Mouse (Mus musculus): ENCODE measurements around the gene Zfp354b. TPM values are rescaled to one million over a fixed set of nuclear protein-coding genes. Genes with fewer than 3 reads are reported as not detected.

Zfp354b gene
- polyA plus RNA-seq, 1 experiment from 2014 or later, result 2.1 TPM

GRCm38 (mm10) chr11:50939621-50940366 is 8.4 kb upstream of the Zfp354b start:
- H3K4me1 ChIP-seq (ENCODE audit: control insufficient read depth, insufficient read depth, low read length), result no peaks in the 10 kb centered on the region
- no peak overlapping the region for H3K27ac ChIP-seq (replicated peaks; ENCODE audit: low read depth, low read length)
- no peak overlapping the region for H3K9ac ChIP-seq (replicated peaks; ENCODE audit: low read length)
- no peaks in the 10 kb centered on the region for H3K9me3 ChIP-seq (replicated peaks; ENCODE audit: control insufficient read depth, low read length)
- peak; percentile 48; the same call in 1 of the 2 replicates for ATAC-seq (replicated peaks; ENCODE audit: insufficient number of reproducible peaks, low FRiP score, low TSS enrichment, low read depth)
- H3K27me3 ChIP-seq (ENCODE audit: control insufficient read depth, insufficient read depth, low read length), result no peaks in the 10 kb centered on the region
- peak; percentile 86 for DNase-seq (ENCODE audit: low spot score)
- H3K4me3 ChIP-seq (ENCODE audit: low read depth, low read length), result no peak overlapping the region
- H3K36me3 ChIP-seq (replicated peaks; ENCODE audit: control insufficient read depth, insufficient read depth, low read depth, low read length), result no peaks in the 10 kb centered on the region
- H3K4me2 ChIP-seq (ENCODE audit: low read depth, low read length), result no peak overlapping the region
- WGBS, result 36% methylated on average over 14 of the region's 14 CpGs

- Histone ChIP-seq H3K4me1 (ENCODE audit: control insufficient read depth, insufficient read depth, low read length) (no peaks in the 10 kb centered on the region), H3K36me3 (replicated peaks; ENCODE audit: control insufficient read depth, insufficient read depth, low read depth, low read length) (no peaks in the 10 kb centered on the region), H3K9me3 (replicated peaks; ENCODE audit: control insufficient read depth, low read length) (no peaks in the 10 kb centered on the region), H3K27ac (replicated peaks; ENCODE audit: low read depth, low read length) (no peak overlapping the region), H3K4me2 (ENCODE audit: low read depth, low read length) (no peak overlapping the region), H3K9ac (replicated peaks; ENCODE audit: low read length) (no peak overlapping the region), H3K27me3 (ENCODE audit: control insufficient read depth, insufficient read depth, low read length) (no peaks in the 10 kb centered on the region), H3K4me3 (ENCODE audit: low read depth, low read length) (no peak overlapping the region)
- ATAC-seq (replicated peaks; ENCODE audit: insufficient number of reproducible peaks, low FRiP score, low TSS enrichment, low read depth), result no peak
- DNase-seq (ENCODE audit: low spot score), result no peak
- 79% methylated on average over 8 of the region's 8 CpGs for WGBS
Observed at GRCm38 (mm10) chr11:50938435-50938834, 7.0 kb upstream of the Zfp354b start.

GRCm38 (mm10) chr11:50932040-50932439 is 607 bp upstream of the Zfp354b start:
- DNase-seq (ENCODE audit: low spot score) (no peak), ATAC-seq (replicated peaks; ENCODE audit: insufficient number of reproducible peaks, low FRiP score, low TSS enrichment, low read depth) (peak; percentile 63; the same call in 1 of the 2 replicates)
- Histone ChIP-seq H3K4me3 (ENCODE audit: low read depth, low read length) (no peak overlapping the region), H3K27ac (replicated peaks; ENCODE audit: low read depth, low read length) (no peak overlapping the region), H3K9me3 (replicated peaks; ENCODE audit: control insufficient read depth, low read length) (no peaks in the 10 kb centered on the region), H3K27me3 (ENCODE audit: control insufficient read depth, insufficient read depth, low read length) (no peaks in the 10 kb centered on the region), H3K4me2 (ENCODE audit: low read depth, low read length) (no peak overlapping the region), H3K4me1 (ENCODE audit: control insufficient read depth, insufficient read depth, low read length) (no peaks in the 10 kb centered on the region), H3K36me3 (replicated peaks; ENCODE audit: control insufficient read depth, insufficient read depth, low read depth, low read length) (no peaks in the 10 kb centered on the region), H3K9ac (replicated peaks; ENCODE audit: low read length) (no peak overlapping the region)
- WGBS, result 85% methylated on average over 1 of the region's 1 CpGs

GRCm38 (mm10) chr11:50931021-50931420 is 412 bp downstream of the Zfp354b start:
- Histone ChIP-seq H3K9me3 (replicated peaks; ENCODE audit: control insufficient read depth, low read length) (no peaks in the 10 kb centered on the region), H3K9ac (replicated peaks; ENCODE audit: low read length) (peak overlapping the region; percentile 49), H3K4me2 (ENCODE audit: low read depth, low read length) (peak overlapping the region; percentile 92), H3K4me1 (ENCODE audit: control insufficient read depth, insufficient read depth, low read length) (no peaks in the 10 kb centered on the region), H3K36me3 (replicated peaks; ENCODE audit: control insufficient read depth, insufficient read depth, low read depth, low read length) (no peaks in the 10 kb centered on the region), H3K27ac (replicated peaks; ENCODE audit: low read depth, low read length) (no peak overlapping the region), H3K27me3 (ENCODE audit: control insufficient read depth, insufficient read depth, low read length) (no peaks in the 10 kb centered on the region), H3K4me3 (ENCODE audit: low read depth, low read length) (peak overlapping the region; percentile 50)
- DNase-seq (ENCODE audit: low spot score) (no peak), ATAC-seq (replicated peaks; ENCODE audit: insufficient number of reproducible peaks, low FRiP score, low TSS enrichment, low read depth) (peak; percentile 36)
- WGBS, result 3% methylated on average over 16 of the region's 16 CpGs

GRCm38 (mm10) chr11:50930469-50931014 is 891 bp downstream of the Zfp354b start:
- Histone ChIP-seq H3K4me2 (ENCODE audit: low read depth, low read length) (peak overlapping the region; percentile 92), H3K9ac (replicated peaks; ENCODE audit: low read length) (no peak overlapping the region; the same call in 1 of the 2 replicates)
- no peak for DNase-seq (ENCODE audit: low spot score)

GRCm38 (mm10) chr11:50915671-50916320 is 15.6 kb downstream of the Zfp354b start, which contains the start of gene Zfp2:
Gene Zfp2, minus strand, starts transcription at chr11:50916165.
- Histone ChIP-seq H3K9ac (replicated peaks; ENCODE audit: low read length) (peak within 1 kb of the TSS; percentile 91), H3K36me3 (replicated peaks; ENCODE audit: control insufficient read depth, insufficient read depth, low read depth, low read length) (peaks cover 7% of the 10 kb centered on the region), H3K9me3 (replicated peaks; ENCODE audit: control insufficient read depth, low read length) (no peaks in the 10 kb centered on the region), H3K27me3 (ENCODE audit: control insufficient read depth, insufficient read depth, low read length) (no peaks in the 10 kb centered on the region), H3K4me3 (ENCODE audit: low read depth, low read length) (peak within 1 kb of the TSS; percentile 79), H3K4me2 (ENCODE audit: low read depth, low read length) (peak within 1 kb of the TSS; percentile 47), H3K27ac (replicated peaks; ENCODE audit: low read depth, low read length) (0 out of 2 replicates have a peak within 1 kb of the TSS, but pooled peaks have one; percentile 47), H3K4me1 (ENCODE audit: control insufficient read depth, insufficient read depth, low read length) (no peaks in the 10 kb centered on the region)
- DNase-seq (ENCODE audit: low spot score) (peak; percentile 95), ATAC-seq (replicated peaks; ENCODE audit: insufficient number of reproducible peaks, low FRiP score, low TSS enrichment, low read depth) (peak; percentile 95)
- under 1% methylated on average over 42 of the region's 47 CpGs for WGBS

More at GRCm38 (mm10) chr11:50930469-50931014, 891 bp downstream of the Zfp354b start:
- Histone ChIP-seq H3K4me3 (ENCODE audit: low read depth, low read length) (peak overlapping the region; percentile 50), H3K4me1 (ENCODE audit: control insufficient read depth, insufficient read depth, low read length) (no peaks in the 10 kb centered on the region), H3K9me3 (replicated peaks; ENCODE audit: control insufficient read depth, low read length) (no peaks in the 10 kb centered on the region), H3K27ac (replicated peaks; ENCODE audit: low read depth, low read length) (no peak overlapping the region), H3K27me3 (ENCODE audit: control insufficient read depth, insufficient read depth, low read length) (no peaks in the 10 kb centered on the region), H3K36me3 (replicated peaks; ENCODE audit: control insufficient read depth, insufficient read depth, low read depth, low read length) (no peaks in the 10 kb centered on the region)
- no peak for ATAC-seq (replicated peaks; ENCODE audit: insufficient number of reproducible peaks, low FRiP score, low TSS enrichment, low read depth)
- 32% methylated on average over 14 of the region's 14 CpGs for WGBS

GRCm38 (mm10) chr11:50914461-50914860 is 17.0 kb downstream of the Zfp354b start:
- no peak overlapping the region for H3K9ac ChIP-seq (replicated peaks; ENCODE audit: low read length)
- ATAC-seq (replicated peaks; ENCODE audit: insufficient number of reproducible peaks, low FRiP score, low TSS enrichment, low read depth) (no peak), DNase-seq (ENCODE audit: low spot score) (no peak)
- WGBS, result 100% methylated on average over 3 of the region's 3 CpGs
- H3K4me1 ChIP-seq (ENCODE audit: control insufficient read depth, insufficient read depth, low read length), result no peaks in the 10 kb centered on the region
- H3K4me2 ChIP-seq (ENCODE audit: low read depth, low read length), result no peak overlapping the region
- H3K36me3 ChIP-seq (replicated peaks; ENCODE audit: control insufficient read depth, insufficient read depth, low read depth, low read length), result peaks cover 15% of the 10 kb centered on the region
- no peak overlapping the region for H3K4me3 ChIP-seq (ENCODE audit: low read depth, low read length)
- no peaks in the 10 kb centered on the region for H3K27me3 ChIP-seq (ENCODE audit: control insufficient read depth, insufficient read depth, low read length)
- no peak overlapping the region for H3K27ac ChIP-seq (replicated peaks; ENCODE audit: low read depth, low read length)
- H3K9me3 ChIP-seq (replicated peaks; ENCODE audit: control insufficient read depth, low read length), result no peaks in the 10 kb centered on the region

- Histone ChIP-seq H3K4me2 (ENCODE audit: low read depth, low read length) (no peak overlapping the region), H3K9me3 (replicated peaks; ENCODE audit: control insufficient read depth, low read length) (no peaks in the 10 kb centered on the region), H3K9ac (replicated peaks; ENCODE audit: low read length) (no peak overlapping the region), H3K27ac (replicated peaks; ENCODE audit: low read depth, low read length) (no peak overlapping the region), H3K4me3 (ENCODE audit: low read depth, low read length) (no peak overlapping the region), H3K36me3 (replicated peaks; ENCODE audit: control insufficient read depth, insufficient read depth, low read depth, low read length) (peaks cover 16% of the 10 kb centered on the region), H3K4me1 (ENCODE audit: control insufficient read depth, insufficient read depth, low read length) (no peaks in the 10 kb centered on the region), H3K27me3 (ENCODE audit: control insufficient read depth, insufficient read depth, low read length) (no peaks in the 10 kb centered on the region)
- ATAC-seq (replicated peaks; ENCODE audit: insufficient number of reproducible peaks, low FRiP score, low TSS enrichment, low read depth) (no peak), DNase-seq (ENCODE audit: low spot score) (no peak)
- WGBS, result 92% methylated on average over 1 of the region's 1 CpGs
Observed at GRCm38 (mm10) chr11:50913301-50913700, 18.1 kb downstream of the Zfp354b start.
